Mouse (Mus musculus) large intestine, adult 2 months (tissue): ENCODE results near the gene H2-Q4. TPM values are rescaled to one million over a fixed set of nuclear protein-coding genes. Genes with fewer than 3 reads are reported as not detected.
"Not testable (repeated sequence)": the region's sequence is repeated elsewhere in the genome, so short reads cannot be mapped to it uniquely, and the experiment has no call there.

Experiments used
- DNase-seq: peaks from one replicate; pipeline ENCODE4 v3.0.0-alpha.2; 2012; ENCODE audit warnings: low read depth, low spot score
- WGBS: fragments of 180-500 bp; shearing (Covaris S2); methylation state at CpG from one replicate; pipeline ENCODE4 v1.1.7; 2018; 5-methylcytosine and 5-hydroxymethylcytosine counted together
- polyA plus RNA-seq: library from polyadenylated mRNA; depleted of rRNA; stranded (reverse); fragments of >200 nt; gene quantifications from 2 replicates; pipeline ENCODE4 v1.2.3, GENCODE M21; 2012; rRNA removed

H2-Q4 gene
- 80.0 and 122 TPM in 2 replicates for polyA plus RNA-seq

- peak; percentile 89 for DNase-seq
- WGBS = 0% methylated on average over 16 of the region's 16 CpGs
Observed at GRCm38 (mm10) chr17:35379369-35379728, at the start of gene H2-Q4. H2-Q4 (plus strand) TSS chr17:35379617.

GRCm38 (mm10) chr17:35329714-35330113 lies 49.7 kb upstream of the H2-Q4 start:
- not testable (repeated sequence) for DNase-seq
- 29% methylated on average over 3 of the region's 3 CpGs for WGBS

- WGBS = 54% methylated on average over 6 of the region's 6 CpGs
- DNase-seq = not testable (repeated sequence)
Observed at GRCm38 (mm10) chr17:35331546-35331945, 47.9 kb upstream of the H2-Q4 start.

- DNase-seq = peak; percentile 73
- WGBS = 2% methylated on average over 40 of the region's 40 CpGs
Observed at GRCm38 (mm10) chr17:35342071-35342671, 37.2 kb upstream of the H2-Q4 start, which contains the start of gene H2-Q2. H2-Q2 (plus strand) TSS chr17:35342242.

GRCm38 (mm10) chr17:35342711-35343476 lies 36.5 kb upstream of the H2-Q4 start:
- peak; percentile 31 for DNase-seq
- WGBS = 3% methylated on average over 46 of the region's 46 CpGs

- not testable (repeated sequence) for DNase-seq
Observed at GRCm38 (mm10) chr17:35347659-35348058, 31.8 kb upstream of the H2-Q4 start.

GRCm38 (mm10) chr17:35353275-35353674 lies 26.1 kb upstream of the H2-Q4 start:
- WGBS = 46% methylated on average over 6 of the region's 6 CpGs
- not testable (repeated sequence) for DNase-seq

GRCm38 (mm10) chr17:35354071-35354470 lies 25.3 kb upstream of the H2-Q4 start:
- WGBS = 75% methylated on average over 2 of the region's 2 CpGs
- DNase-seq = no peak

DNA sequence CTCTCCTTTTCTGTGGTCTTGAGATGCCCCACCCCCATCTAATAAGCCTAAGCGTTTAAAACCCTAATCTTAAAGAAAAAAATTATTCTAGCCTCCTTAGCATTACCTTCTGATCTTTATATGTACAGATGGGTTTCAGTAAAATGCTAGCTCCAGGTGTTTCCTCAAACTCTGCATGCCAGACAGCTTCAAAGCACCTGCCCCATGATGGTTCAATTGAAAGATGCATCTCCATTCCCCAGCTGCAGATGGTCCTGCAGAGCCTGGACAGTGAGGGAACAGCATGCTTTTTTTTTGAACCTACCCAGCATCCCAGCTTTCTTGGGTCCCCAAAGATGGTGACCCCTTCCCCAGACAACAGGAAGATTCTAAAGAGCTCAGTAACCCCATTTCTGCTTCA lies 22.3 kb upstream of the H2-Q4 start:
- no peak for DNase-seq
- WGBS = 21% methylated on average over 1 of the region's 1 CpGs

DNA sequence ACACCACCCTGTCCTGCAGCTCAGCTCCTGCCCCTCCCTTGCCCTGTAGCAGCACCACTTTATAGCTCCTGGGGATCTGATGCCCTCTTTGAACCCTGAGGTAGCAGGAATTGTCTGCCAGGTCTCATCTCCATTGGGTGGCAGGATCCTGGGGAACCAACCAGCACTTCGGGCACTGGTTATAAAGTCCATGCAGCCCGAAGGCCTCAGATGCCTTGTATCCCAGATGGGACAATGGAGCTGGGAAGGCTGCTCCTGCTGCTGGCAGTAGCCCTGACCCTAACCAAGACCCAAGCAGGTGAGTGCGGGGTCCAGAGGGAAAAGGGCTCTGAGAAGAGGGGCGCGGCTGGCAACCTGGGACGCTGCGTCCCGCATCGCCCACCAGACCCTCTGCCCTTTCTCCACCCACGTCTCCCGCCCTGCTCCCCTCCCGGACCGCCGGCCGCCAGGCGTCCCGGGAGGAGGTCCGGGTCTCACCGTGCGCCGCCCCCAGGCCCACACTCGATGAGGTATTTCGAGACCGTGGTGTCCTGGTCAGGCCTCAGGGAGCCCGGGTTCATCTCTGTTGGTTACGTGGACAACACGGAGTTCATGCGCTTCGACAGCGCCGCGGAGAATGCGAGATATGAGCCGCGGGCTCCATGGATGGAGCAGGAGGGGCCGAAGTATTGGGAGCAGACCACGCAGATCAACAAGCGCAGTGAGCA lies 20.5 kb upstream of the H2-Q4 start:
- no peak for DNase-seq
- 12% methylated on average over 38 of the region's 38 CpGs for WGBS

DNA sequence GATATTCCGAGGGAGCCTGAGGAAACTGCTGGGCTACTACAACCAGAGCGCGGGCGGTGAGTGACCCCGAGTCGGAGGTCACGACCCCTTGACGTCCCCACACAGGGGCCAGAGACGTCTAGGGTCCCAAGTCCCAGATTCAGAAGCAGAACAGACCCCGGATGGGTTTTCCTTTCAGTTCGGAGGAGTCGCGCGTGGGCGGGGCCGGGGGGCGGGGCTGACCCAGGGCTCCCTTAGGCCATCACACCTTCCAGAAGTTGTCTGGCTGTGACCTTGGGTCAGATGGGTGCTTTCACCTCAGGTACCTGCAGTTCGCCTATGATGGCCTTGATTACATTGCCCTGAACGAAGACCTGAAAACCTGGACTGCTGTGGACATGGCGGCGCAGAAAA lies 20.0 kb upstream of the H2-Q4 start:
- 22% methylated on average over 21 of the region's 21 CpGs for whole genome bisulfite sequencing
- no peak for DNase-seq

DNA sequence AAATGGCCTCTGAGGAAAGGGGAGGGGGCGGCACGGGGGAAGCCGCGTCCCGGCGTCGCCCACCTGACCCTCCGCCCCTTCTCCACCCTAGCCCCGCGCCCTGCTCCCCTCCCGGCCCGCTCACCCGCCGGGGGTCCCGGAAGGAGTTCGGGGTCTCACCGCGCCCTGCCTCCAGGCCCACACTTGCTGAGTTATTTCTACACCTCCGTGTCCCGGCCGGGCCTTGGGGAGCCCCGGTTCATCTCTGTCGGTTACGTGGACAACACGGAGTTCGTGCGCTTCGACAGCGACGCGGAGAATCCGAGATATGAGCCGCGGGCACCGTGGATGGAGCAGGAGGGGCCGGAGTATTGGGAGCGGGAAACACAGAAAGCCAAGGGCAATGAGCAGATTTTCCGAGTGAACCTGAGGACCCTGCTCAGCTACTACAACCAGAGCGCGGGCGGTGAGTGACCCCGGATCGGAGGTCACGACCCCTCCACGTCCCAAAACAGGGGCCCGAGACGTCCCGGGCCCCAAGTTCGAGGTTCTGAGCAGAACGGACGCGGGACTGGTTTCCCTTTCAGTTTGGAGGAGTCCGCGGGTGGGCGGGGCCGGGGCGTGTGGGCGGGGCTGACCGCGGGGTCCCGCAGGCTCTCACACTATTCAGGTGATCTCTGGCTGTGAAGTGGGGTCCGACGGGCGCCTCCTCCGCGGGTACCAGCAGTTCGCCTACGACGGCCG lies 473 bp downstream of the H2-Q4 start:
- DNase-seq = no peak
- WGBS = 1% methylated on average over 70 of the region's 70 CpGs

- 13% methylated on average over 7 of the region's 7 CpGs for WGBS
- not testable (repeated sequence) for DNase-seq
Observed at GRCm38 (mm10) chr17:35389796-35390195, 10.4 kb downstream of the H2-Q4 start.

- not testable (repeated sequence) for DNase-seq
- WGBS = 76% methylated on average over 2 of the region's 2 CpGs
Observed at GRCm38 (mm10) chr17:35392671-35393070, 13.3 kb downstream of the H2-Q4 start.

GRCm38 (mm10) chr17:35393864-35394800 lies 14.7 kb downstream of the H2-Q4 start:
- DNase-seq = not testable (repeated sequence)
- WGBS = 2% methylated on average over 61 of the region's 75 CpGs

- WGBS = 88% methylated on average over 2 of the region's 2 CpGs
- not testable (repeated sequence) for DNase-seq
Observed at GRCm38 (mm10) chr17:35396956-35397355, 17.5 kb downstream of the H2-Q4 start.

DNA sequence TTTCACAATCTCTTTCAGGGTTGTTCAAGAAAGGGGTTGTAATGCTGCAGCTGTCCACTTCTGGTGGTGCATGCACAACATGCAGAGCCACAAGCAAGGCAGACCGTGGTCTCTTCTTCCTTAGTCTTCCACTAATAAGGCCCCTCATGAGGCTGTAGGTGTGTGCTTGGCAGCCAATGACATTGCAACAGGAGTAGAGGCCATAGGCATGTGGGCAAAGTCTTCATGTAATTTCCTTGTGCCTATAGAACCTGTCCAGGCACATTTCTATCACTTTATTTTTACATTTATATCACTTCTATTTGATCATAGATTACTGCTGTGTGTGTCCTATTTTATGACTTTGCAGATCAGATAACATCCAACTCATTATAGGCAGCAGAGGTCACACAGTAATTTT lies 33.6 kb downstream of the H2-Q4 start:
- WGBS = no CpG with 5 or more reads among the region's 1 CpGs
- DNase-seq = not testable (repeated sequence)

- WGBS = 86% methylated on average over 3 of the region's 10 CpGs
- not testable (repeated sequence) for DNase-seq
Observed at GRCm38 (mm10) chr17:35415273-35416129, 36.1 kb downstream of the H2-Q4 start.
